Mouse (Mus musculus) erythroblast, embryonic 14.5 days (primary cell): ENCODE measurements around the gene Pcdh7.

Experiments
- GATA1 ChIP-seq: IDR thresholded peaks from 2 replicates; pipeline ENCODE4 v1.6.1; 2012; ENCODE audit warnings: low read length, inconsistent platforms, mixed read lengths
- TAL1 ChIP-seq: IDR thresholded peaks from 3 replicates; pipeline ENCODE4 v1.6.1; 2012; ENCODE audit warnings: low read length, inconsistent platforms, mixed read lengths

DNA sequence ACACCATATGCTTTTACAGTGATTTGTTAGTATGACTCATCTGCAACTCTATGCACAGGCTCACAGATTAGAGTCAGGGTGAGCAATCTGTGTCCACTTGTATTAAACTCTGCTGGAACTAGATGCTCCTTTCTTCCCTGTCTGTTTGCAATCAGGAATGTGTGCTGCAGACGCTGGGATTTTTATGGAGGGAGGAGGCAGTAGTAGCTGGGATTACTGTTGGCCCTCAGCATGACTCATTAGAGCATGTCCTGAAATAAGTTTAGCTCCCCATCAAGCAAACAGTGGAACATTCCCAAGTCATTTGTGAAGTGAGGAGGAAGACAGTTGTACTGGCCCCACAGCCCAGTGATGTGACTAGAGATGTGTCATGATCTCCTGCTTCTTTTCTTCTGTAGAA lies 38.0 kb downstream of the Pcdh7 start:
- no peak for TF ChIP-seq GATA1
- no peak for TF ChIP-seq TAL1
